Mouse (Mus musculus): ENCODE results near the gene Crot.
"Not testable (repeated sequence)": the region's sequence is repeated elsewhere in the genome, so short reads cannot be mapped to it uniquely, and the experiment has no call there.

Crot gene

GRCm38 (mm10) chr5:8995966-8996685 lies 998 bp downstream of the Crot start:
- peak; percentile 11 for DNase-seq (ENCODE audit: low read depth, low spot score)

DNA sequence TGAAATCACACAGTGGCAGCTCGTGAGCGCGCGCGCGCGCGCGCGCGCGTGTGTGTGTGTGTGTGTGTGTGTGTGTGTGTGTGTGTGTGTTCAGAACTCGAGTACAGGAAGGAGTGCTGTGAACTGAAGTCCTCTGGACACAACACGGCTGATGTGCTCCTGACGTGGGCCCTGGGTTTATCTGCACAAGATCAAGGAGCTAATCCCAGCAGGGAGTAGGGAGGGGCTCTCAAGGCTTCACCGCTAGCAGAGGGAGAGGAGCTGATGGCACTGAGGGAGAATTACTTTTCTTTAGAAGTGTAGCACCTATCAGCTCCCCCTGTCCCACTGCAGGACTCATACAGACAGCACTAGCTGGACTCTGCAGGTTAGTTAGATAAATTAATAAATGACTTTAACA lies 5.5 kb downstream of the Crot start:
- DNase-seq (ENCODE audit: low read depth, low spot score) = no peak

DNA sequence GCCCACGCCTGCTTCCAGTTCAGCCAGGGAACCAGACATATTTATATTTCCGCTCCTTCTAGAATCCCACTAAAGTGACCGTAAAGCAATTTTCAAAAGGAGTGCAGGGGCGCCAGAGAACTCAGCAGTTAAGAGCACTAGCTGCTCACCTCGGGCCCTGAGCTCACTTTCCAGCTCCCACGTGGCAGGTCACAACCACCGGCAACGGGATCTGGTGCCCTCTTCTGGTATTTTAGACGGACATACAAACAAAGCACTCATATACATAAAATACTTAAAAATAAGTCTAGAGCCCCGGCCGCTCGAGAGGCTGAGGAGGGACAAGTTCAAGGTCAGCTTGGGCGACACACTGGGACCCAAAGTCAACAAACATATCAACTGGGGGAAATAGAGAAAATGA lies 6.6 kb downstream of the Crot start:
- DNase-seq (ENCODE audit: low read depth, low spot score) = no peak

DNA sequence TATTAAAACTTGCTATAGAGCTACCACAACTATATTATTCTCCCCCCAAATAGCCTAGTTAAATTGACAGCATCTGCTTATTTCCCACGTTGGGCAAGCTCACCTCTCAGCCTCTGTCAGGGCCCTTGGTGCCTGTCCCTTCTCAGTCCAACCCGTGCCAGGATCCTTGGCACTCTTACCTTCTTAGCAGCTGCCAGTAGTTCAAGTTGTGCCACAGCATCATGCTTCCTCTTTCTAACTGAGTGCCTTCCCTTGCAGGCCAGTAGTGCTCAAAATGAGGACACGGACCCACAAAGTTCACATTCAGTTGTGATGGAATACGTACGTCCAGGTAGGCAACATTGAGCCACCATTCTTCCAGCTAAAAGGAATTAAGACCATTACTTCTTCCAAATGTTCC lies 9.2 kb downstream of the Crot start:
- DNase-seq (ENCODE audit: low read depth, low spot score) = no peak

GRCm38 (mm10) chr5:8985470-8985869 lies 11.7 kb downstream of the Crot start:
- no peak for DNase-seq (ENCODE audit: low read depth, low spot score)

GRCm38 (mm10) chr5:8974721-8975120 lies 22.4 kb downstream of the Crot start:
- no peak for DNase-seq (ENCODE audit: low read depth, low spot score)

- no peak for DNase-seq (ENCODE audit: low read depth, low spot score)
Observed at GRCm38 (mm10) chr5:8972355-8972754, 24.8 kb downstream of the Crot start.

DNA sequence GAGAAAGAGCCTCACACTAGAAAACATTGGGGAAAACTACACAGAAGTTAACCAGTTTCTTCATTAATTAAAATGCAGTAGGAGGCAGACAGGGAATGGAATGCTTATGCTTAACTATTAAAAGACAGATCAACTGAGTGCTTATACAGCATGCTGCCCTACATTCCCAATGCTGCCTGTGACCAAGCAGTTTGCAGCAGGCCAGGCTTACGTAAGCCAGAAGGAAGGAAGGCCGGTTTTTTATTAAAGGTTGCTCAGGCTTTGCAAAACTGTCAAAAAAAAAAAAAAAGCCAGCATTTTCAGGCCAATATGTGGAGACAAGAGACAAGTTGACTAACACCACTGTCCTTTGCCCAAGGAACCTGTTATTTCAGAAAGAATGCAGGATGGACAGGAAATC lies 26.4 kb downstream of the Crot start:
- no peak for DNase-seq (ENCODE audit: low read depth, low spot score)

DNA sequence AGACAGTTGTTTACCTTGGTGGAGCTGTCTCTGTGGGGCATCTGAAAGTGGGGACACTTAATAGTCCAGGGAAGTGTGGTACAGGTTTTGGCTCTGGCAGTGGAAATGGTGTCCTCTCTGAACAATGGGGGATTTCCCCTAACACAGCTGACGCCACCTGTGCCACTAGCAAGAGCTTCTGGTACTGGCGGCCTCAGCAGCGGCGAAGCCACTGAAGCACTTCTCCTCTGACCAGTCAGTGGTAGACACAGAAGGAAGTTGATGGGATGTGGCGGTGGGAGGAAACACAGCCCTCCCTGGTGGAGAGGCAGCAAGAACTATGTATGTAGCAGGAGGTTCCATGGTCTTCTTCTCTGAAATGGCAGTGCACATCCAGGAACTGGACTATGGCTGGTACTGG lies 32.6 kb downstream of the Crot start:
- DNase-seq (ENCODE audit: low read depth, low spot score) = no peak

- no peak for DNase-seq (ENCODE audit: low read depth, low spot score)
Observed at GRCm38 (mm10) chr5:8960534-8960933, 36.6 kb downstream of the Crot start.

DNA sequence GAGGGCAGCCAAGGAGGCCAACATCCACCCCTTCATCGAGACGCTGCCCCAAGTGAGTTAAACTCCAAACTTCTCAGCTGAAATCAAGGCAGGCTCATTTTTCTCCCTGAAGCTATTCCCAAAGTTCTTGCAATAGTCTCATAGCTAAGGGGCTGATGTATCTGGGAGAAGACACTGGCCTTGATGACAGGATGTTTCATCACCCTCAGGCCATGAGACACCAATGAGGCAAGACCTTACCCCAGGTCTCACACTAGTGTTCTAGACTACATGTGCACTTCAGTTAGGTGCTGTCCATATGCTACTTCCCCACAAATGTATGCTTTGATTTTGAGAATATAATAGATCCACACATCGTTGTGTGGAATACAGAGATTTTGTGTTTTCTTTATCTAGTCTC lies 41.6 kb downstream of the Crot start:
- DNase-seq (ENCODE audit: low read depth, low spot score) = no peak

- no peak for DNase-seq (ENCODE audit: low read depth, low spot score)
Observed at GRCm38 (mm10) chr5:8953660-8954059, 43.5 kb downstream of the Crot start.

DNA sequence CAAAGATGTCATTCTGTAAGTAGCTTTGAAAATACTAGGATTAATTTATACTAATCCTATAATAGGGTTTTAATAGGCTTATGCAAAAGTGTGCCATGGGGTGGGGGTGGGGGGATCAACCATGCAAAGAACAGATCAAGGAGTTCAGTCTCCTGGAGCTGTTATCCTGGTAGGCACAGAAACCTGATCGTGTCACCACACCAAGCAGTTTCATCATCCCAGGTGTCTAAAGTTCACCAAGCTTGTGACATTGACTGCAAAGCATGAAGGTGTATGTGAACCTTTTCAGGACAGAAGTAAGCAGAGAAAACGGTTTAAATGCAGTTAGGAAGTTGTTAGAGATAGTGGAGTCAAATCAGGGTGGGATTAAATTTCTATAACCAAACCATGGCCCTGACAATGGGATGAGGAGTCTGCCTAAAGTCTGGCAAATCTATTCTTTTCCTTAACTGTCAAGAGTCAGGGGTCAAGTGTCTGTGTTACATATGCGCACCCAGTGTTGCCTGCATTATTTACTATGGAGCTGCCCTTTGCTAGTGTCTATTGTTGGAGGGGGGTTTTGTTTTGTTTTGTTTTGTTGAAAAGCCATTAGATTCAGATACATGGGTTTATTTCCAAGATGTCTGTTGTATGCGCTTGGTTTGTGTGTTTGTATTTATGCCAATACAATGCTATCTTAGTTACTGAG lies 49.6 kb downstream of the Crot start:
- no peak for DNase-seq (ENCODE audit: low read depth, low spot score)

DNA sequence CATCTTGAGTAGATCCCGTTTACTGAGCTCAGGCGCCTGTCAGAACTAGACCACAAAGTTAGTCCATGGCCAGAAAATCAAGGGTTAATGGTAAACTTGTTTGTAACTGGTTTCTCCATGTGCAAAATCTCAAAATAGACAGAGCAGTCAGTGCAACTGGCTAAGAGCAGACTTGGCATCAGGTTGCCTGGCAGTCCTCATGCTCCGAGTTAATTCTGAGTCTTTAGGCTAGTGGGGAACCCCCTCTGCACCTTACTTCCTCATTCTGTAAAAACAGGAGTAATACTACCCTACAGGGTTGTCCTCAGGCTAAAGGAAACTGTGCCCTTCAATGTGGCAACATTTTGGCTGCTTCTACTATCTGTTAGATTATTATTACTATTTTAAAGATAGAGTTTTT lies 53.3 kb downstream of the Crot start:
- no peak for DNase-seq (ENCODE audit: low read depth, low spot score)

DNA sequence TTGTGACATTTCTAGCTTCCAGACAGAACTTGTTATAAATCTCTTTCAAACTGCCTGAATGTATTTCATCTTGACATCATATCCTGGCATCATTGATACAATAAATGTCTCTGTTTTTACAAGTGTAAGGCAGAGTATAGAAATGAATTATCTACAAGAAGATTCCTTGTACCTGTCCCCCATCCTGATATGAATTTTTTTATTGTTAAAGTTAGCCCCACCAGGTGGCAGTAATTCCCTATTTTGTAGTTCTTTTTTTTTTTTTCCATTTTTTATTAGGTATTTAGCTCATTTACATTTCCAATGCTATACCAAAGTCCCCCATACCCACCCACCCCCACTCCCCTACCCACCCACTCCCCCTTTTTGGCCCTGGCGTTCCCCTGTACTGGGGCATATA lies 55.9 kb downstream of the Crot start:
- DNase-seq (ENCODE audit: low read depth, low spot score) = not testable (repeated sequence)

DNA sequence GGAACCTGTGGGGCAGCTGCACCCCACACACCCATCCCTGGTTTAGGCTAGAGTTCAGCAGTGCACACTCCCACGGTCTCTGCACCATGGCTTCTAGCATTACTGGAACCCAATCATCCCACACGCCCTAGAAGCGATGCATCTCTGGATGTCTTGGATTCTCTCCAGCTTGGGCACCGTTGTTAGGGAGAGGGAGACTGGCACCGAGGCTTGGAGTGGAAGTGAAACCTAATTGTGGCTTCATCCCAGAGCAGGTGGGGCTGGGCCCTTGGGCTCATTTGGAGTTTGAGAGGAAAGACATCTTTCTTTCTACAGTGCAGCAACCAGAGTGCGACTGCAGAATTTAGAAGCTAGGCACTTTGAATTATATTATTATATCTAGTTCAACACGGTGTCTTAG lies 59.2 kb downstream of the Crot start:
- DNase-seq (ENCODE audit: low read depth, low spot score) = no peak

GRCm38 (mm10) chr5:8928440-8928839 lies 68.7 kb downstream of the Crot start:
- DNase-seq (ENCODE audit: low read depth, low spot score) = no peak

- DNase-seq (ENCODE audit: low read depth, low spot score) = no peak
Observed at GRCm38 (mm10) chr5:8917069-8917468, 80.1 kb downstream of the Crot start.

GRCm38 (mm10) chr5:8916400-8916799 lies 80.7 kb downstream of the Crot start:
- no peak for DNase-seq (ENCODE audit: low read depth, low spot score)

Measured in embryo, embryonic 11.5 days (tissue).